Mouse (Mus musculus): ENCODE results near the gene Olfr1255. TPM values are rescaled to one million over a fixed set of nuclear protein-coding genes. Genes with fewer than 3 reads are reported as not detected.

Olfr1255 gene
- not detected in 2 replicates for polyA plus RNA-seq (2012; rRNA removed)

- WGBS, result 86% methylated on average over 3 of the region's 3 CpGs
- no peak for DNase-seq (ENCODE audit: low read depth, low spot score)
These were observed at the start of gene Olfr1255 for GRCm38 (mm10) chr2:89811751-89812150. TSS of gene Olfr1255 (plus strand) at chr2:89812051.

DNA sequence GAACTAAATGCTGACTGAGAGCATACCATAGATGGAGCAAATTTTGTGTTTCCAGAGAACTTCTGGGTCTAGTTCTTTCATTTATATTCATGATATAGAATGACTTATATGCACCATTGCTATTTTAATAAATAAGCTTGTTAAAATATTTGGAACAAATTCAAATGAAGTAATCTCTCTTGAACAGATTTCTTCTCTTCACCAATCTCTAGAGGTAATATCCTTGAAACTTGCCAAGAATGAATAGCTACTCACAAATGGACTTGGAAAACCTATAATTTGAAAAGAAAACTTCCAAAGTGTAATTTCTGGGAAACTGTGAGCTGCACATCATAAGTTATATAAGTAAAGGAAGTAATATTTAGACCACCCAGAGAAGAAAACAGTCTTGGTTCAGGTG, 18.3 kb upstream of the Olfr1255 start, which contains the start of gene Olfr1254:
TSS of gene Olfr1254 (minus strand) at position 101 of the 400 bp plus-strand sequence.
- DNase-seq (ENCODE audit: low read depth, low spot score), result no peak

- 89% methylated on average over 3 of the region's 3 CpGs for WGBS
- DNase-seq (ENCODE audit: low read depth, low spot score), result no peak
These were observed 12.3 kb upstream of the Olfr1255 start for GRCm38 (mm10) chr2:89799583-89799982.

- 66% methylated on average over 2 of the region's 2 CpGs for WGBS
- DNase-seq (ENCODE audit: low read depth, low spot score), result no peak
These were observed 1.1 kb upstream of the Olfr1255 start for GRCm38 (mm10) chr2:89810751-89811150.

GRCm38 (mm10) chr2:89820216-89820615, 8.4 kb downstream of the Olfr1255 start:
- WGBS, result 68% methylated on average over 1 of the region's 1 CpGs
- no peak for DNase-seq (ENCODE audit: low read depth, low spot score)

GRCm38 (mm10) chr2:89841455-89841854, 29.6 kb downstream of the Olfr1255 start, which contains the start of gene Olfr1256:
TSS of gene Olfr1256 (minus strand) at chr2:89841555.
- no peak for DNase-seq (ENCODE audit: low read depth, low spot score)
- 48% methylated on average over 2 of the region's 2 CpGs for WGBS

DNA sequence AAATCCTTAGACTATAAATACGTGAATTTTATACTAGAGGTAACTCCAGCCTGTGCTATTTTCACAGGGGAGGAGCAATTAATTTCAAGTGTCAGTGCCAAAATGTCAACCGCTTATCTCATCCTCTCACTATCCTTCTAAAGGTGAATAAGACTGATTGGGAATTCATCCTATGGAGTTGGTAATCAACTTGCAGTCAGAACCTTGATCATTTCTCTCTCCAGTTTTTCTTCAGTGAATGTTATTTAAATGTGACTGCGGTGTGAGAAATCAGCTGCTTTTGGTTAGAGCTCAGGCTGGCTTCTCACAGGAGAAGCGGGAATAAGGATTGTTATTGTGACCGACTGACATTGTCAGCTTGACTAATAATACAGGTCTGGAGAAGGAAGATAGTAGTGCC, 36.3 kb downstream of the Olfr1255 start, which contains the start of gene Olfr48:
TSS of gene Olfr48 (minus strand) at position 101 of the 400 bp plus-strand sequence.
- 84% methylated on average over 5 of the region's 5 CpGs for WGBS
- DNase-seq (ENCODE audit: low read depth, low spot score), result no peak

DNA sequence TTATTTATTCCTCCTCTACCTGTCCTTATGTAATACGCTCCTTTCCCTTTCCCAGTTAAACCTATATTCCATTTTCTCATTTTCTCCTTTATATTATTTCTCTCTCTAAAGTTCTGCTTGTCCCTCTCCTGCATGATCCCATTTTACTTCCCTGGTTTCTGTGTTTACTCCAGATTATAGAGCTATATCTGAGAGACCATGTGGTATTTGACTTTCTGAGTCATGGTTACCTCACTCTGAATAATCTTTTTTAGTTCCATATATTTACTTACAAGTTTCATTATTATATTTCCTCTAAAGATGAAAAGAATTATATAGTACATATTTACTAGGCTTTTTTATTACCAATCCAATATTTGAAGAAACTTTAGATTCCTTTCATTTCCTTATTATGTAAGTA, 37.4 kb downstream of the Olfr1255 start:
- WGBS, result 88% methylated on average over 1 of the region's 1 CpGs
- no peak for DNase-seq (ENCODE audit: low read depth, low spot score)

Other genes with a start within 250 kb of the Olfr1255 start
- gene Olfr1245, start 233.6 kb upstream of the Olfr1255 start, polyA plus RNA-seq (2012; rRNA removed), result not detected in 2 replicates
- gene Olfr1246, start 218.9 kb upstream of the Olfr1255 start, polyA plus RNA-seq (2012; rRNA removed), result not detected in 2 replicates
- not detected in 2 replicates for gene Olfr1247, start 197.9 kb upstream of the Olfr1255 start, polyA plus RNA-seq (2012; rRNA removed)
- not detected in 2 replicates for gene Olfr1248, start 193.8 kb upstream of the Olfr1255 start, polyA plus RNA-seq (2012; rRNA removed)
- gene Olfr1249, start 177.1 kb upstream of the Olfr1255 start, polyA plus RNA-seq (2012; rRNA removed), result not detected in 2 replicates
- not detected in 2 replicates for gene Olfr1250, start 150.6 kb upstream of the Olfr1255 start, polyA plus RNA-seq (2012; rRNA removed)
- not detected in 2 replicates for gene Olfr1251, start 140.1 kb upstream of the Olfr1255 start, polyA plus RNA-seq (2012; rRNA removed)
- gene Olfr1252, start 87.0 kb upstream of the Olfr1255 start, polyA plus RNA-seq (2012; rRNA removed), result not detected in 2 replicates
- not detected in 2 replicates for gene Olfr1253, start 55.0 kb upstream of the Olfr1255 start, polyA plus RNA-seq (2012; rRNA removed)
- gene Olfr1254, start 18.4 kb upstream of the Olfr1255 start, polyA plus RNA-seq (2012; rRNA removed), result not detected in 2 replicates
- not detected in 2 replicates for gene Olfr1256, start 29.5 kb downstream of the Olfr1255 start, polyA plus RNA-seq (2012; rRNA removed)
- gene Olfr48, start 36.2 kb downstream of the Olfr1255 start, polyA plus RNA-seq (2012; rRNA removed), result not detected in 2 replicates
- not detected in 2 replicates for gene Olfr1257, start 66.4 kb downstream of the Olfr1255 start, polyA plus RNA-seq (2012; rRNA removed)
- not detected in 2 replicates for gene Olfr1258, start 115.3 kb downstream of the Olfr1255 start, polyA plus RNA-seq (2012; rRNA removed)
- gene Olfr1259, start 136.6 kb downstream of the Olfr1255 start, polyA plus RNA-seq (2012; rRNA removed), result 0.12 TPM in 1 of 2 replicates, not detected in the other
- not detected in 2 replicates for gene Olfr1260, start 162.3 kb downstream of the Olfr1255 start, polyA plus RNA-seq (2012; rRNA removed)
- not detected in 2 replicates for gene Olfr1261, start 179.2 kb downstream of the Olfr1255 start, polyA plus RNA-seq (2012; rRNA removed)
- not detected in 2 replicates for gene Olfr1262, start 188.1 kb downstream of the Olfr1255 start, polyA plus RNA-seq (2012; rRNA removed)
- not detected in 2 replicates for gene Olfr1263, start 200.1 kb downstream of the Olfr1255 start, polyA plus RNA-seq (2012; rRNA removed)
- gene Olfr1264, start 213.5 kb downstream of the Olfr1255 start, polyA plus RNA-seq (2012; rRNA removed), result not detected in 2 replicates
- not detected in 2 replicates for gene Olfr1265, start 223.3 kb downstream of the Olfr1255 start, polyA plus RNA-seq (2012; rRNA removed)